30 mouse cellular contexts compared by ENCODE assay signal in the genomic region with DNA sequence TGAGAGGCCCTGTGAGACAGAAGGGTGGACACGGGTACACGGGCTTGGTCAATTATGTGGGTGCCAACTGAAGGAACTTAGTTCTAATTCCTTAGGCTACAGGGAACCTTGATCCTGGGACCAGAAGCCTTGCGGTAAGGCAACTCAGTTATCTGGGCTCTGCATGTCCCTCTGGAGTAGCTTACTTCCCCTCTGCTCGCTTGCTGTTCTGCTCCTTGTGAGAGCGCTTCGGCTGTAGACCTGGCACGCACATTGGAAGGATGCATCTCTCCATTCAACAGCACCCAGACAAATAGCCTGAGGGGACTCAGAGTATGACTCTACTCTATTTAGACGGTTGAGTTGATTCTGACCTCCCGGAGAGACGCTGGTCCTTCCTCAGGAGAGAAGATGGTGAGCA.
DNase-seq lines count a peak whose midpoint lies in the region; ATAC-seq lines count a peak whose summit lies in the region.
"Had no signal": no experiment of that assay in that cellular context is flagged by ENCODE, and none has a peak within 500 bp of the region (broad histone marks: within the 10 kb centered on the region; RNA-seq: fewer than 3 reads in every experiment).

No protein-coding gene starts in this region.

- no peak overlapping the region for H3K4me3 ChIP-seq in midbrain, embryonic 11.5 days (ENCODE audit: low read depth, low read length)
- H3K4me3 ChIP-seq in midbrain, embryonic 16.5 days (ENCODE audit: low read depth, low read length) = no peak overlapping the region
- H3K4me3 ChIP-seq: embryonic facial prominence, embryonic 13.5 days; embryonic facial prominence, embryonic 15.5 days; erythroblast, embryonic 14.5 days; forebrain, embryonic 10.5 days; forebrain, embryonic 12.5 days had no signal

- H3K9me3 ChIP-seq in midbrain, embryonic 11.5 days (ENCODE audit: control insufficient read depth, low read length) = no peaks in the 10 kb centered on the region
- H3K9me3 ChIP-seq in midbrain, embryonic 16.5 days (replicated peaks; ENCODE audit: control insufficient read depth, low read length, poor library complexity, severe bottlenecking) = no peaks in the 10 kb centered on the region
- H3K9me3 ChIP-seq: embryonic facial prominence, embryonic 13.5 days; embryonic facial prominence, embryonic 15.5 days; forebrain, embryonic 10.5 days; forebrain, embryonic 12.5 days had no signal

- peaks cover 8% of the 10 kb centered on the region for H3K4me1 ChIP-seq in midbrain, embryonic 11.5 days (ENCODE audit: control insufficient read depth, insufficient read depth, low read length)
- peaks cover 8% of the 10 kb centered on the region for H3K4me1 ChIP-seq in midbrain, embryonic 16.5 days (ENCODE audit: control insufficient read depth, insufficient read depth, low read length)

- intact Hi-C loops in heart, postnatal 10 days (cut with DNase I) = loop anchor here (2.0 kb wide), 1 partner anchor 254 kb away; no protein-coding TSS in a partner anchor

- H3K36me3 ChIP-seq in midbrain, embryonic 11.5 days (ENCODE audit: control insufficient read depth, insufficient read depth, low read length) = no peaks in the 10 kb centered on the region
- H3K36me3 ChIP-seq in midbrain, embryonic 16.5 days (ENCODE audit: control insufficient read depth, insufficient read depth, low read length) = no peaks in the 10 kb centered on the region
- H3K36me3 ChIP-seq: embryonic facial prominence, embryonic 13.5 days; embryonic facial prominence, embryonic 15.5 days; forebrain, embryonic 10.5 days; forebrain, embryonic 12.5 days; G1E had no signal

- H3K4me2 ChIP-seq in midbrain, embryonic 11.5 days = no peak overlapping the region
- no peak overlapping the region for H3K4me2 ChIP-seq in midbrain, embryonic 16.5 days (ENCODE audit: low read length)
- H3K4me2 ChIP-seq: embryonic facial prominence, embryonic 13.5 days; embryonic facial prominence, embryonic 15.5 days; forebrain, embryonic 12.5 days had no signal

- no peak overlapping the region for H3K27ac ChIP-seq in midbrain, embryonic 11.5 days (ENCODE audit: low read depth, low read length)
- no peak overlapping the region for H3K27ac ChIP-seq in midbrain, embryonic 16.5 days (ENCODE audit: low read length)
- H3K27ac ChIP-seq: embryonic facial prominence, embryonic 13.5 days; embryonic facial prominence, embryonic 15.5 days; forebrain, embryonic 12.5 days had no signal

- no peaks in the 10 kb centered on the region for H3K27me3 ChIP-seq in midbrain, embryonic 11.5 days (ENCODE audit: control insufficient read depth, insufficient read depth, low read length)
- no peaks in the 10 kb centered on the region for H3K27me3 ChIP-seq in midbrain, embryonic 16.5 days (ENCODE audit: control insufficient read depth, insufficient read depth, low read depth, low read length)
- H3K27me3 ChIP-seq: CH12.LX; embryonic facial prominence, embryonic 13.5 days; embryonic facial prominence, embryonic 15.5 days; forebrain, embryonic 12.5 days; Patski had no signal

- no peak overlapping the region for H3K9ac ChIP-seq in midbrain, embryonic 11.5 days (ENCODE audit: low read length)
- H3K9ac ChIP-seq in midbrain, embryonic 16.5 days (ENCODE audit: low read depth, low read length) = no peak overlapping the region
- H3K9ac ChIP-seq: embryonic facial prominence, embryonic 13.5 days; embryonic facial prominence, embryonic 15.5 days; forebrain, embryonic 12.5 days had no signal

- DNase-seq in heart, adult 11 months = peak; percentile 82
- no peak for DNase-seq in heart, postnatal 10 days
- peak; percentile 47 for DNase-seq in midbrain, embryonic 11.5 days (ENCODE audit: low spot score, missing footprints)
- DNase-seq in thymus, postnatal 14 days = no peak
- no peak for DNase-seq in left cerebral cortex, adult 11 months (ENCODE audit: low spot score)
- DNase-seq: adrenal gland, adult 8-10 months; adrenal gland, postnatal 14 days; adrenal gland, postnatal 36 days; B cell, adult 2 months; cerebellum, adult 11-12 months; cerebellum, adult 2 months; cerebellum, adult 9-10 months; cerebellum, postnatal 10 days; cerebellum, postnatal 25 days; embryo, embryonic 11 days had no signal

- 90% methylated on average over 10 of the region's 10 CpGs for WGBS in midbrain, embryonic 11.5 days
- WGBS in midbrain, embryonic 16.5 days = 95% methylated on average over 10 of the region's 10 CpGs

- ATAC-seq in midbrain, embryonic 11.5 days (ENCODE audit: low FRiP score) = no peak
- no peak for ATAC-seq in midbrain, embryonic 16.5 days
- ATAC-seq in common myeloid progenitor, adult 5-6 weeks (replicated peaks; ENCODE audit: low read depth, poor library complexity, severe bottlenecking) = peak; percentile 23; the same call in 1 of the 2 replicates
- 0 out of 2 replicates have a peak, but pooled peaks have one; percentile 13 for ATAC-seq in megakaryocyte progenitor cell, adult 5-6 weeks (replicated peaks; ENCODE audit: poor library complexity)
- ATAC-seq: activated CD4-positive, CD25-positive, alpha-beta regulatory T cell, adult 4 months; CD4-positive, CD25-positive, alpha-beta regulatory T cell, adult 4 months; forebrain, embryonic 14.5 days; forebrain, embryonic 16.5 days; Patski had no signal

Comparison
In these comparisons a context has a peak if more than half of its experiments do, and no peak if none do; other contexts are left out.
1. DNase-seq: peak in heart, adult 11 months (single experiment) and midbrain, embryonic 11.5 days (single experiment); none in heart, postnatal 10 days (0 of 2), thymus, postnatal 14 days (single experiment) and left cerebral cortex, adult 11 months (single experiment).
2. ATAC-seq: peak in common myeloid progenitor, adult 5-6 weeks (single experiment) and megakaryocyte progenitor cell, adult 5-6 weeks (single experiment); none in midbrain, embryonic 11.5 days (single experiment) and midbrain, embryonic 16.5 days (single experiment).